Mouse (Mus musculus): ENCODE measurements around the gene Gabbr1. TPM values are rescaled to one million over a fixed set of nuclear protein-coding genes. Genes with fewer than 3 reads are reported as not detected.

The Gabbr1 gene
- total RNA-seq, 1 experiment from 2014 or later = 34.7 TPM

Other genes starting within 250 kb of the Gabbr1 start
- not detected in 2 replicates for gene H2-M10.6, start 233.8 kb upstream of the Gabbr1 start, total RNA-seq (2017)
- 81.9 and 95.2 TPM in 2 replicates for gene Trim26, start 208.8 kb upstream of the Gabbr1 start, total RNA-seq (2017)
- gene Trim15, start 178.8 kb upstream of the Gabbr1 start, total RNA-seq (2017) = not detected in 2 replicates
- gene Trim10, start 176.4 kb upstream of the Gabbr1 start, total RNA-seq (2017) = 4.7 and 6.0 TPM in 2 replicates
- gene Trim40, start 155.8 kb upstream of the Gabbr1 start, total RNA-seq (2017) = not detected in 2 replicates
- not detected in 2 replicates for gene Trim31, start 147.8 kb upstream of the Gabbr1 start, total RNA-seq (2017)
- gene Rnf39, start 103.0 kb upstream of the Gabbr1 start, total RNA-seq (2017) = 0.98 and 1.2 TPM in 2 replicates
- 91.1 and 104 TPM in 2 replicates for gene Ppp1r11, start 94.2 kb upstream of the Gabbr1 start, total RNA-seq (2017)
- 28.3 and 34.6 TPM in 2 replicates for gene Znrd1, start 87.4 kb upstream of the Gabbr1 start, total RNA-seq (2017)
- 6.0 and 6.1 TPM in 2 replicates for gene Znrd1as, start 87.4 kb upstream of the Gabbr1 start, total RNA-seq (2017)
- 0.58 TPM in 1 of 2 replicates, not detected in the other for gene 2410137M14Rik, start 64.7 kb upstream of the Gabbr1 start, total RNA-seq (2017)
- gene H2-M5, start 56.4 kb upstream of the Gabbr1 start, total RNA-seq (2017) = not detected in 2 replicates
- gene Zfp57, start 44.8 kb upstream of the Gabbr1 start, total RNA-seq (2017) = not detected in 2 replicates
- not detected in 2 replicates for gene Mog, start 22.6 kb upstream of the Gabbr1 start, total RNA-seq (2017)
- gene Olfr90, start 42.5 kb downstream of the Gabbr1 start, total RNA-seq (2017) = 0.12 TPM in 1 of 2 replicates, not detected in the other
- not detected in 2 replicates for gene Olfr91, start 52.3 kb downstream of the Gabbr1 start, total RNA-seq (2017)
- not detected in 2 replicates for gene Olfr92, start 74.1 kb downstream of the Gabbr1 start, total RNA-seq (2017)
- not detected in 2 replicates for gene Olfr93, start 115.5 kb downstream of the Gabbr1 start, total RNA-seq (2017)
- gene Ubd, start 147.9 kb downstream of the Gabbr1 start, total RNA-seq (2017) = not detected in 2 replicates
- gene Olfr94, start 155.0 kb downstream of the Gabbr1 start, total RNA-seq (2017) = not detected in 2 replicates
- not detected in 2 replicates for gene Olfr95, start 167.2 kb downstream of the Gabbr1 start, total RNA-seq (2017)
- not detected in 2 replicates for gene Olfr96, start 174.2 kb downstream of the Gabbr1 start, total RNA-seq (2017)
- not detected in 2 replicates for gene Olfr97, start 191.4 kb downstream of the Gabbr1 start, total RNA-seq (2017)
- 0.61 and 0.81 TPM in 2 replicates for gene Olfr98, start 217.8 kb downstream of the Gabbr1 start, total RNA-seq (2017)
- 78.4 and 81.0 TPM in 2 replicates for gene H2-M3, start 224.3 kb downstream of the Gabbr1 start, total RNA-seq (2017)
- gene Olfr99, start 237.5 kb downstream of the Gabbr1 start, total RNA-seq (2017) = 0.61 and 1.9 TPM in 2 replicates

Data from neutrophil, adult 5-6 weeks (primary cell).